Mouse (Mus musculus) CH12.LX (cell line): ENCODE results near the gene Fktn. TPM values are rescaled to one million over a fixed set of nuclear protein-coding genes. Genes with fewer than 3 reads are reported as not detected.
A peak's percentile ranks its signal among the peaks of the same experiment; 100 is the strongest.

Source experiments
- DNase-seq: peaks from one replicate; pipeline ENCODE4 v3.0.0-alpha.2; 2013; ENCODE audit errors: extremely low read depth
- H3K27ac ChIP-seq: 2 replicates; pipeline ENCODE4 v1.5.1; 2012; ENCODE audit warnings: low read depth, mild to moderate bottlenecking, control low read depth, moderate library complexity; ENCODE audit not compliant: insufficient read depth
- H3K27me3 ChIP-seq: replicated peaks from 2 replicates; pipeline ENCODE3; 2012; ENCODE audit warnings: inconsistent platforms
- H3K36me3 ChIP-seq, 2 experiments: replicated peaks in 1 of 2; 2 replicates each; pipeline versions ENCODE3 to v1.6.1; 2012; ENCODE audit warnings: inconsistent platforms in 1 of 2, low read length in 1 of 2, mild to moderate bottlenecking in 1 of 2, mixed read lengths in 1 of 2, moderate library complexity in 1 of 2; ENCODE audit not compliant: control insufficient read depth in 1 of 2, insufficient read depth in 1 of 2
- H3K4me1 ChIP-seq, 2 experiments: 2 replicates each; pipeline ENCODE4 v1.6.1; 2012; ENCODE audit warnings: inconsistent platforms in 1 of 2, moderate library complexity in 1 of 2; ENCODE audit not compliant: insufficient read depth in 2 of 2, control insufficient read depth in 1 of 2
- H3K4me2 ChIP-seq: 2 replicates; pipeline ENCODE4 v1.6.1; 2012; ENCODE audit warnings: low read depth, mild to moderate bottlenecking, control low read depth; ENCODE audit not compliant: poor library complexity, insufficient read depth, severe bottlenecking
- H3K4me3 ChIP-seq, 3 experiments: fragments of 150-350 bp in 1 of 3; sonication (generic) in 1 of 3; replicated peaks in 1 of 3; 2 replicates each; pipeline versions ENCODE3 to v1.5.1; 2011 to 2012; ENCODE audit warnings: low read depth in 2 of 3, low read length in 2 of 3, mild to moderate bottlenecking in 2 of 3, moderate library complexity in 2 of 3, control low read depth in 1 of 3, improper control_type of control experiment in 1 of 3, inconsistent platforms in 1 of 3, mixed read lengths in 1 of 3; ENCODE audit not compliant: poor library complexity in 1 of 3
- H3K79me2 ChIP-seq: replicated peaks from 2 replicates; pipeline ENCODE4 v1.6.1; 2012; ENCODE audit warnings: mild to moderate bottlenecking, moderate library complexity; ENCODE audit not compliant: control insufficient read depth, poor library complexity, insufficient read depth, severe bottlenecking; ENCODE audit errors: extremely low read depth
- H3K9ac ChIP-seq: 2 replicates; pipeline ENCODE4 v1.6.1; 2012; ENCODE audit warnings: low read depth, mild to moderate bottlenecking, control low read depth, moderate library complexity; ENCODE audit not compliant: insufficient read depth
- H3K9me3 ChIP-seq: replicated peaks from 2 replicates; pipeline ENCODE3; 2012; ENCODE audit warnings: low read length, inconsistent platforms, mixed read lengths
- BHLHE40 ChIP-seq: IDR thresholded peaks from 2 replicates; pipeline ENCODE4 v1.6.1; 2011; ENCODE audit warnings: mild to moderate bottlenecking, low read depth, low read length, improper control_type of control experiment
- CHD1 ChIP-seq: IDR thresholded peaks from 2 replicates; pipeline ENCODE4 v1.6.1; 2012; ENCODE audit warnings: low read depth, low read length, improper control_type of control experiment, inconsistent platforms
- CHD2 ChIP-seq: IDR thresholded peaks from 2 replicates; pipeline ENCODE4 v1.6.1; 2011; ENCODE audit warnings: low read length, improper control_type of control experiment
- IRF4 ChIP-seq: IDR thresholded peaks from 2 replicates; pipeline ENCODE4 v1.6.1; 2014; ENCODE audit warnings: low read depth, mild to moderate bottlenecking, inconsistent platforms, low read length, improper control_type of control experiment
- JUND ChIP-seq: conservative IDR thresholded peaks from 2 replicates; pipeline ENCODE4 v1.6.1; 2011; ENCODE audit warnings: low read depth, low read length, improper control_type of control experiment
- MAZ ChIP-seq: IDR thresholded peaks from 2 replicates; pipeline ENCODE4 v1.6.1; 2012; ENCODE audit warnings: low read depth, mild to moderate bottlenecking, inconsistent platforms, low read length, improper control_type of control experiment, moderate library complexity
- MXI1 ChIP-seq: IDR thresholded peaks from 2 replicates; pipeline ENCODE4 v1.6.1; 2011; ENCODE audit warnings: mild to moderate bottlenecking, low read depth, low read length, improper control_type of control experiment
- NELFE ChIP-seq: IDR thresholded peaks from 2 replicates; pipeline ENCODE4 v1.6.1; 2011; ENCODE audit warnings: low read depth, low read length, improper control_type of control experiment
- PAX5 ChIP-seq: IDR thresholded peaks from 2 replicates; pipeline ENCODE4 v1.6.1; 2012; ENCODE audit warnings: low read length, inconsistent platforms, mixed read lengths
- POLR2A ChIP-seq: IDR thresholded peaks from 2 replicates; pipeline ENCODE4 v1.6.1; 2011; ENCODE audit warnings: low read depth, mild to moderate bottlenecking, improper control_type of control experiment, low read length
- RAD21 ChIP-seq: IDR thresholded peaks from 2 replicates; pipeline ENCODE4 v1.6.1; 2011; ENCODE audit warnings: low read depth, mild to moderate bottlenecking, low read length, improper control_type of control experiment, moderate library complexity
- RCOR1 ChIP-seq: conservative IDR thresholded peaks from 2 replicates; pipeline ENCODE4 v1.6.1; 2012; ENCODE audit warnings: low read depth, mild to moderate bottlenecking, inconsistent platforms, low read length, improper control_type of control experiment
- SMC3 ChIP-seq: IDR thresholded peaks from 2 replicates; pipeline ENCODE4 v1.6.1; 2011; ENCODE audit warnings: low read depth, low read length, improper control_type of control experiment
- TBP ChIP-seq: conservative IDR thresholded peaks from 2 replicates; pipeline ENCODE4 v1.6.1; 2011; ENCODE audit warnings: low read depth, low read length, improper control_type of control experiment
- TCF12 ChIP-seq: IDR thresholded peaks from 2 replicates; pipeline ENCODE4 v1.6.1; 2014; ENCODE audit warnings: low read depth, mild to moderate bottlenecking, inconsistent platforms, low read length, improper control_type of control experiment
- UBTF ChIP-seq: IDR thresholded peaks from 2 replicates; pipeline ENCODE4 v1.6.1; 2012; ENCODE audit warnings: low read depth, mild to moderate bottlenecking, inconsistent platforms, low read length, improper control_type of control experiment, moderate library complexity
- USF2 ChIP-seq: conservative IDR thresholded peaks from 2 replicates; pipeline ENCODE4 v1.6.1; 2011; ENCODE audit warnings: low read depth, low read length, improper control_type of control experiment
- ZKSCAN1 ChIP-seq: IDR thresholded peaks from 2 replicates; pipeline ENCODE4 v1.6.1; 2012; ENCODE audit warnings: low read depth, inconsistent platforms, low read length, improper control_type of control experiment, borderline replicate concordance
- ZMIZ1 ChIP-seq: IDR thresholded peaks from 2 replicates; pipeline ENCODE4 v1.6.1; 2012; ENCODE audit warnings: low read depth, mild to moderate bottlenecking, inconsistent platforms, low read length, improper control_type of control experiment
- ZNF384 ChIP-seq: IDR thresholded peaks from 2 replicates; pipeline ENCODE4 v1.6.1; 2012; ENCODE audit warnings: low read depth, low read length, improper control_type of control experiment, inconsistent platforms
- dilution Hi-C: fragments of 300-500 bp; cut with MboI; formaldehyde crosslinking; loops from 2 replicates; pipeline ENCODE4 v1.14.3; 2020; ENCODE audit warnings: low sequenced_read_pairs; ENCODE audit not compliant: extremely low pct_unique_long_range_greater_than_20kb, extremely low pct_ligation_motif_present
- in situ Hi-C: fragments of 300-500 bp; cut with MboI; formaldehyde crosslinking; loops from 3 replicates; pipeline ENCODE4 v1.14.3; 2019; ENCODE audit warnings: low sequenced_read_pairs, low pct_ligation_motif_present, low pct_unique_long_range_greater_than_20kb, mixed read lengths
- polyA plus RNA-seq: library from polyadenylated mRNA; unstranded; fragments of >175 nt; gene quantifications from 2 replicates; pipeline ENCODE4 v1.2.1, GENCODE M21; 2012; ENCODE audit warnings: low read depth; ENCODE audit not compliant: insufficient read length
- total RNA-seq, 2 experiments: library from RNA; depleted of rRNA; stranded (reverse); fragments of 300-350 nt in 1 of 2; fragments of >200 nt in 1 of 2; gene quantifications; 2 replicates each; pipeline ENCODE4 v1.2.3; 2012 to 2014

Fktn gene
- total and polyA plus RNA-seq, 3 experiments, result 4.8 to 7.5 (median 5.5) TPM

DNA sequence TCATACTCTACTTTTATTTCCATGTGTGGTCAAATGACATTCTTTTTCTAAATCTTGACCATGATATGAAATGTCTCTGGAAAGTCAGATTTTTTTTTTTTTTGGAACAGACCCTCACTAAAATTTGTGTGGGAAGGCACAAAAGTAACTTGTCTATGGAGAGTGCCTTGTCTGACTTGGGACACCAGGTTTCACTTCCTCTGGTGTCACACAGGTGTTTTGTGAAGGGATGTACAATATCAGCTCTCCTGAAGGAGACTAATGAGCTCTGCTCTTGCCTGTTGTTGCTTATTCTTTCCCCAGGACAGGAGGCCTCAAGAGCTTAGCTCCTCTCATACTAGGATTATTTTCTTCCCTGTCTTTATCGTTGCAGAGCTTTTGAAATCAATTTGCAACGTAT is 81.3 kb downstream of the Fktn start (continued):
- TF ChIP-seq MXI1, result no peak
- no peak for TF ChIP-seq PAX5
- no peak for TF ChIP-seq JUND
- TF ChIP-seq TBP, result 0 out of 2 replicates have a peak, but pooled peaks have one; percentile 26
- TF ChIP-seq SMC3, result no peak
- TF ChIP-seq, all 38 proteins: peak for 5

DNA sequence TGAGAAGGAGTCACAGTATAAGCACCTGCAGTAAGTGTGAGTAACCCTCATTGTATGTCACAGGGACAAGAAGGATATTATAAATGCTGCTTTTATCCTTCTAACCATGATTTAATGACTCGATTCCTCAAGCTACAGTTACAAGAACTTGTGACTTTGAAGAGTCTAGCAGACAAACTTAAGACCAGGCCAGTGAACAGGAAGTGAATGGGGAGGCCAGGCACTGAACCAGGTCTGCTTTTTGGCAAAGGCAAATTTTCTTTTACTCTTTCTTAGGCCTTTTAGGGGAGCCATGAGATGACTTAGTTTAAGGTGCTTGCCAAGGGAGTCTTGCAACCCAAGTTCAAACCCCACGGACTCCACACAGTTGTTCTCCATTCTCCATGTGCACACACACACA is 81.9 kb downstream of the Fktn start:
- no peak for TF ChIP-seq CHD2
- no peak for TF ChIP-seq MAZ
- no peak for TF ChIP-seq RCOR1
- no peak for TF ChIP-seq POLR2A
- TF ChIP-seq MXI1, result no peak
- TF ChIP-seq ZNF384, result no peak
- no peak for TF ChIP-seq IRF4
- TF ChIP-seq ZMIZ1, result no peak
- TF ChIP-seq PAX5, result no peak
- TF ChIP-seq CHD1, result no peak
- no peak for TF ChIP-seq USF2
- no peak for TF ChIP-seq JUND
- no peaks in the 10 kb centered on the region for H3K36me3 ChIP-seq
- no peak overlapping the region for H3K27ac ChIP-seq
- no peak overlapping the region for H3K4me2 ChIP-seq
- in situ Hi-C loops (loop anchor here (5.0 kb wide), 1 partner anchor 48 kb away; no protein-coding TSS in a partner anchor), dilution Hi-C loops (no loop called here)
- H3K4me1 ChIP-seq, result peaks cover 30 to 85% of the 10 kb centered on the region in 2 experiments
- H3K79me2 ChIP-seq, result no peaks in the 10 kb centered on the region
- no peak for DNase-seq
- H3K27me3 ChIP-seq, result no peaks in the 10 kb centered on the region
- H3K9ac ChIP-seq, result no peak overlapping the region
- no peaks in the 10 kb centered on the region for H3K9me3 ChIP-seq
- H3K4me3 ChIP-seq, result no peak overlapping the region

DNA sequence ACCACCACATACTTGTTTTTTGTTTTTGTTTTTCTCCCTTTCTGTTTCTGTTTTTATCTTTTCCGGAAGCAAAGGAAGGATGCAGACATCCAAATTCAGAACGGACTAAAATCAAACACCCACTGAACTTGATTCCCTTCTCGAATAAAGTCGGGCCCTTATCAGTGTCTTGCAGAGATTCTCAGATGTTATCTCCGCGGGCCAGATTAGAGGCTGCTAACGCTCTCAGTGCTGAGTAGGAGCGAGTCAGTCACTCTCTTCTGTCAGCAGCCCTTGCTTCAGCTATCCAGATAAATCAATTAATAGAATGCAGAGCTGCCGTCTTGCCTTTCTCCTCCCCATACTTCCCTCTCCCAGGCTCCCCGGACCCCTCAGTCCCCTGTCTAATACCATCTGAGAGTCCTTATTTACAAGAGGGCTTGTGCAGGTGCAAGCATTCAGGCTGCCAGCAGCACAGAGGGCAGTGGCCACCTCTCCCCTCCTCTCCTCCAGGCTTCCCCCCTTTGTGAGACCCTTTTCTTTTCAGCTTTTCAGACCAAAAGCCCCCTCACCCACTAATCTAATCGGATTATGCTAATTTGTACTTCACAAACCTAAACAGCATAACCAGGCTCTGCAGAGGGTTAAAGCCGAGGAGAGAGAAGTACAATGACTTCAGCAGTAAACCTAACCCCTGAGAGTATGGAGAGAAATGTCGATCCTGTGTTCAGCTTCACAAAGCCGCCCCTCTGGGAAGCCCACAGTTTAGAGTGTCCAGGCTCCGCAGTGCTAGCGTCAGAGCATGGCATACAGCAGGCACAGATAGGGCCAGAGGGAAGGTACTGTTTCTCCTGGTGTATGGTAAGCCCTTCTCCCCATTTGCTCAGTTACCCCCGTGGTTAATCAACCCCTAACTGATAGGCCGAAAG is 83.3 kb downstream of the Fktn start:
- Histone ChIP-seq H3K9ac (no peak overlapping the region), H3K4me1 (peaks cover 28 to 79% of the 10 kb centered on the region in 2 experiments), H3K36me3 (no peaks in the 10 kb centered on the region), H3K9me3 (no peaks in the 10 kb centered on the region), H3K4me2 (no peak overlapping the region), H3K27me3 (no peaks in the 10 kb centered on the region), H3K27ac (no peak overlapping the region), H3K4me3 (no peak overlapping the region), H3K79me2 (no peaks in the 10 kb centered on the region)
- in situ Hi-C loops (loop anchor here (5.0 kb wide), 1 partner anchor 50 kb away; no protein-coding TSS in a partner anchor), dilution Hi-C loops (no loop called here)
- TF ChIP-seq UBTF, result no peak
- TF ChIP-seq RAD21, result no peak
- no peak for TF ChIP-seq BHLHE40
- no peak for TF ChIP-seq POLR2A
- TF ChIP-seq CHD2, result no peak
- TF ChIP-seq TCF12, result no peak
- no peak for TF ChIP-seq PAX5
- TF ChIP-seq NELFE, result no peak
- no peak for TF ChIP-seq ZKSCAN1
- no peak for DNase-seq
